In the genomic region with DNA sequence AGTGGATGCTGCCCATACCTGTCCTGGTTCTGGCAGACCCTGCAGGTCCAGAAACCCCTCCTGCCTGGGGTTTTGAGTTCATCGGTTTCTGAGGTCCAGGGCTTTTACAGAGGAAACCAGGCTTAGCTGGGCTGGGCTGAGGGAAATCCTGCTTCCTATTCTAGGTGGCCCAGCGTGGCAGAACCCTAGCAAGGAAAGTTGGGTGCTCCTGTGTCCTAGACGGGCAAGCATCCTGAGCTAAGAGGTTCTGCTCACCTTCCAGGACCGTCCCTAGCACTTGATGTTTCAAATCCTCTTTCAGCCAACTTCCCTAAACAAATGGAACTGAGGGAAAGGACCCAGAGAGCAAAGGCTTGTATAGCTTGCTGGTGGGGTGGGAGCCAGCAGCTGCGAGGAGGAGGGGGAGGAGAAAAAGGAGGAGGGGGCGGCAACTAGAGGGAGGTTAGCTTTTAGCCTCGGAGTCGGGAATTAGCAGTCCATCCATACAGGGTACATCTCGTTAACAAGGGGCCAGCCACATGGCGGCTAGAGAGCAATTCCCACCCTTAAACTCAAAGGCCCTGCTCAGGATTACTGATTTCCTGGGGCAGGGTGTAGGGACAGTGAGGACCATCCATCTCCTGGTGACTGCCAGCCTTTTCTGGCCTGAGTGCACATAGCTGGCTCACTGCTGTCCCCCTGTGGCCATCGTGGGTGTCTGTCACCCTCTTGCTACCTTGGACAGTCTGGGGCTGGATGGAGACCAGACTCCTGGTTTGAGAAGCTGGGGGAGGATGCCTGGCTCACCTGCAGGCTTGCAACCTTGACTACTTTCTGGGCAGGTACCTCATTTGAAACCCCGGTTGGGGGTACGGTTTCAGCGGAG, we compare ENCODE assay signal across 8 mouse cellular contexts. TPM values are rescaled to one million over a fixed set of nuclear protein-coding genes. Genes with fewer than 3 reads are reported as not detected.
DNase-seq lines count a peak whose midpoint lies in the region; ATAC-seq and TF ChIP-seq lines count a peak whose summit lies in the region.

No protein-coding gene starts in this region.

- H3K4me2 ChIP-seq in forebrain, embryonic 12.5 days = peak overlapping the region; percentile 93
- peak overlapping the region; percentile 99 for H3K4me2 ChIP-seq in lung, embryonic 16.5 days (ENCODE audit: low read depth, low read length)

- no peak overlapping the region for H3K4me3 ChIP-seq in ES-Bruce4 (ENCODE audit: low read depth, low read length)
- peak overlapping the region; percentile 68; the same call in 1 of the 2 replicates for H3K4me3 ChIP-seq in forebrain, embryonic 12.5 days (replicated peaks)
- H3K4me3 ChIP-seq in lung, embryonic 16.5 days (ENCODE audit: low read length) = no peak overlapping the region

- TF ChIP-seq EP300 in ES-Bruce4 (IDR thresholded peaks at IDR 0.05; ENCODE audit: insufficient read depth, low read depth, low read length) = peak; percentile 90

- H3K9ac ChIP-seq in ES-Bruce4 (ENCODE audit: low read depth, poor library complexity, severe bottlenecking) = 0 out of 2 replicates have a peak overlapping the region, but pooled peaks have one; percentile 96
- peak overlapping the region; percentile 26; the same call in 1 of the 2 replicates for H3K9ac ChIP-seq in forebrain, embryonic 12.5 days
- no peak overlapping the region for H3K9ac ChIP-seq in lung, embryonic 16.5 days (ENCODE audit: low read length)

- H3K27me3 ChIP-seq in ES-Bruce4 (ENCODE audit: control insufficient read depth, insufficient read depth, low read length, poor library complexity, severe bottlenecking) = no peaks in the 10 kb centered on the region
- 0 out of 2 replicates have a peak, but pooled peaks cover 6% of the 10 kb centered on the region for H3K27me3 ChIP-seq in forebrain, embryonic 12.5 days
- H3K27me3 ChIP-seq in lung, embryonic 16.5 days (ENCODE audit: control insufficient read depth, insufficient read depth, low read depth, low read length) = no peaks in the 10 kb centered on the region; the same call in 1 of the 2 replicates

- peak; percentile 99 for TF ChIP-seq CTCF in ES-Bruce4 (IDR thresholded peaks at IDR 0.05; ENCODE audit: low read depth, low read length)

- H3K27ac ChIP-seq in ES-Bruce4 (ENCODE audit: insufficient read depth, low read length) = peak overlapping the region; percentile 46; the same call in 1 of the 2 replicates
- H3K27ac ChIP-seq in forebrain, embryonic 12.5 days = peak overlapping the region; percentile 99
- H3K27ac ChIP-seq in lung, embryonic 16.5 days (ENCODE audit: low read length) = peak overlapping the region; percentile 96

- no peaks in the 10 kb centered on the region for H3K9me3 ChIP-seq in ES-Bruce4 (replicated peaks; ENCODE audit: control insufficient read depth, insufficient read depth, low read length, poor library complexity, severe bottlenecking)
- no peaks in the 10 kb centered on the region for H3K9me3 ChIP-seq in forebrain, embryonic 12.5 days
- no peaks in the 10 kb centered on the region for H3K9me3 ChIP-seq in lung, embryonic 16.5 days (ENCODE audit: control insufficient read depth, low read length)

- no peaks in the 10 kb centered on the region for H3K36me3 ChIP-seq in ES-Bruce4 (ENCODE audit: control insufficient read depth, insufficient read depth, low read length, poor library complexity, severe bottlenecking)
- H3K36me3 ChIP-seq in forebrain, embryonic 12.5 days (replicated peaks) = no peaks in the 10 kb centered on the region
- H3K36me3 ChIP-seq in lung, embryonic 16.5 days (ENCODE audit: control insufficient read depth, insufficient read depth, low read length) = no peaks in the 10 kb centered on the region

- peak; percentile 65 for ATAC-seq in cerebellum, adult (ENCODE audit: insufficient number of reproducible peaks, low FRiP score, low TSS enrichment)
- peak; percentile 33 for ATAC-seq in forebrain, embryonic 12.5 days (ENCODE audit: low FRiP score)
- ATAC-seq in lung, embryonic 16.5 days (ENCODE audit: low read depth) = peak; percentile 39

- WGBS in forebrain, embryonic 12.5 days = 7% methylated on average over 13 of the region's 14 CpGs
- 14% methylated on average over 14 of the region's 14 CpGs for WGBS in lung, embryonic 16.5 days

- H3K4me1 ChIP-seq in ES-Bruce4 (ENCODE audit: control insufficient read depth, insufficient read depth, low read length) = peaks cover 19% of the 10 kb centered on the region
- H3K4me1 ChIP-seq in forebrain, embryonic 12.5 days = peaks cover 93% of the 10 kb centered on the region
- peaks cover 80% of the 10 kb centered on the region for H3K4me1 ChIP-seq in lung, embryonic 16.5 days (replicated peaks; ENCODE audit: control insufficient read depth, insufficient read depth, low read length)

- DNase-seq in heart, postnatal 25 days (ENCODE audit: low spot score) = peak; percentile 66
- peak; percentile 74 to 85 for DNase-seq in layer of hippocampus, adult 18-20 months (ENCODE audit: low spot score in 2 of 2)
- DNase-seq in ovary, postnatal 10 days (ENCODE audit: low spot score) = peak; percentile 62
- DNase-seq in thymus, postnatal 0 days (ENCODE audit: low spot score) = peak; percentile 78

- no peak for TF ChIP-seq POLR2A in ES-Bruce4 (IDR thresholded peaks at IDR 0.05; ENCODE audit: insufficient read depth, low read length)

- intact Hi-C loops in heart, postnatal 25 days (cut with DNase I) = loop anchor here (2.0 to 5.0 kb wide), 3 partner anchors 42 to 207 kb away; no protein-coding TSS in a partner anchor

RNA-seq across cellular contexts. Expression of a gene that starts 54.4 kb away (rescaled TPM):
- 51.3 and 52.0 TPM in 2 replicates for polyA plus RNA-seq in ES-Bruce4 (2011; ENCODE audit: insufficient read depth, insufficient read length, low read depth, missing spikeins)
- 83.2 and 84.8 TPM in 2 replicates for polyA plus RNA-seq in forebrain, embryonic 12.5 days (2016; fragmentation: Nextera tagmentation; extraction: Ambion mirVana)
- total RNA-seq in heart, postnatal 25 days (2021) = 1 to 10 TPM; 1.2 to 1.5 TPM
- total RNA-seq in layer of hippocampus, adult 18-20 months (2021) = 1 to 10 TPM; 3.5 to 4.2 TPM
- polyA plus RNA-seq in lung, embryonic 16.5 days (2015; fragmentation: Nextera tagmentation; extraction: Ambion mirVana) = 90.8 and 99.5 TPM in 2 replicates
- polyA plus RNA-seq in thymus, postnatal 0 days (2015; fragmentation: Nextera tagmentation; extraction: Ambion mirVana) = 60.0 and 77.9 TPM in 2 replicates

Comparison
In these comparisons a context has a peak if more than half of its experiments do, and no peak if none do; other contexts are left out.
1. H3K27ac ChIP-seq: peak in every context shown above with its lines; median percentile 99 in forebrain, embryonic 12.5 days; 96 in lung, embryonic 16.5 days; 46 in ES-Bruce4.